Mouse (Mus musculus): Measurements from ENCODE around the gene Atxn2. TPM values are rescaled to one million over a fixed set of nuclear protein-coding genes. Genes with fewer than 3 reads are reported as not detected.

The Atxn2 gene
- polyA plus RNA-seq, 1 experiment from 2014 or later: 89.1 TPM

- Histone ChIP-seq H3K4me2 (no peak overlapping the region), H3K9ac (no peak overlapping the region), H3K27me3 (no peaks in the 10 kb centered on the region), H3K4me3 (no peak overlapping the region), H3K4me1 (replicated peaks) (no peaks in the 10 kb centered on the region), H3K27ac (replicated peaks) (no peak overlapping the region), H3K36me3 (peaks cover 46% of the 10 kb centered on the region), H3K9me3 (no peaks in the 10 kb centered on the region)
- no peak for ATAC-seq (ENCODE audit: low read depth)
- WGBS: 93% methylated on average over 3 of the region's 3 CpGs
These were observed 60.5 kb downstream of the Atxn2 start for GRCm38 (mm10) chr5:121771611-121772010.

GRCm38 (mm10) chr5:121778485-121779119, 67.5 kb downstream of the Atxn2 start:
- H3K27me3 ChIP-seq: no peaks in the 10 kb centered on the region
- H3K9ac ChIP-seq: no peak overlapping the region
- no peaks in the 10 kb centered on the region for H3K9me3 ChIP-seq
- no peak for ATAC-seq (ENCODE audit: low read depth)
- peaks cover 7% of the 10 kb centered on the region for H3K4me1 ChIP-seq (replicated peaks)
- 0 out of 2 replicates have a peak overlapping the region, but pooled peaks have one; percentile 52 for H3K27ac ChIP-seq (replicated peaks)
- H3K4me2 ChIP-seq: no peak overlapping the region
- 54% methylated on average over 7 of the region's 7 CpGs for WGBS
- no peak overlapping the region for H3K4me3 ChIP-seq
- peaks cover 69% of the 10 kb centered on the region for H3K36me3 ChIP-seq

GRCm38 (mm10) chr5:121780180-121780579, 69.0 kb downstream of the Atxn2 start:
- no peak for ATAC-seq (ENCODE audit: low read depth)
- Histone ChIP-seq H3K9me3 (no peaks in the 10 kb centered on the region), H3K4me2 (no peak overlapping the region), H3K36me3 (peaks cover 65% of the 10 kb centered on the region), H3K27ac (replicated peaks) (no peak overlapping the region), H3K27me3 (no peaks in the 10 kb centered on the region), H3K4me3 (no peak overlapping the region), H3K9ac (no peak overlapping the region), H3K4me1 (replicated peaks) (peaks cover 14% of the 10 kb centered on the region)
- 86% methylated on average over 5 of the region's 5 CpGs for WGBS

- H3K27ac ChIP-seq (replicated peaks): no peak overlapping the region
- 59% methylated on average over 4 of the region's 4 CpGs for WGBS
- no peaks in the 10 kb centered on the region for H3K9me3 ChIP-seq
- H3K4me2 ChIP-seq: no peak overlapping the region
- no peak overlapping the region for H3K4me3 ChIP-seq
- ATAC-seq (ENCODE audit: low read depth): no peak
- H3K36me3 ChIP-seq: peaks cover 70% of the 10 kb centered on the region
- peaks cover 14% of the 10 kb centered on the region for H3K4me1 ChIP-seq (replicated peaks)
- no peak overlapping the region for H3K9ac ChIP-seq
- H3K27me3 ChIP-seq: no peaks in the 10 kb centered on the region
These were observed 71.3 kb downstream of the Atxn2 start for GRCm38 (mm10) chr5:121782467-121782866.

GRCm38 (mm10) chr5:121783862-121784500, 72.8 kb downstream of the Atxn2 start:
- Histone ChIP-seq H3K36me3 (peaks cover 70% of the 10 kb centered on the region), H3K27ac (replicated peaks) (peak overlapping the region; percentile 52), H3K4me2 (no peak overlapping the region), H3K27me3 (no peaks in the 10 kb centered on the region), H3K4me3 (no peak overlapping the region), H3K4me1 (replicated peaks) (peaks cover 10% of the 10 kb centered on the region), H3K9ac (no peak overlapping the region), H3K9me3 (no peaks in the 10 kb centered on the region)
- WGBS: 72% methylated on average over 10 of the region's 10 CpGs
- no peak; the same call in 1 of the 2 replicates for ATAC-seq (ENCODE audit: low read depth)

- ATAC-seq (ENCODE audit: low read depth): no peak
- H3K27ac ChIP-seq (replicated peaks): no peak overlapping the region
- no peaks in the 10 kb centered on the region for H3K27me3 ChIP-seq
- H3K4me1 ChIP-seq (replicated peaks): no peaks in the 10 kb centered on the region
- no peak overlapping the region for H3K4me3 ChIP-seq
- WGBS: 92% methylated on average over 5 of the region's 5 CpGs
- peaks cover 81% of the 10 kb centered on the region for H3K36me3 ChIP-seq
- no peak overlapping the region for H3K4me2 ChIP-seq
- H3K9ac ChIP-seq: no peak overlapping the region
- H3K9me3 ChIP-seq: no peaks in the 10 kb centered on the region
These were observed 79.9 kb downstream of the Atxn2 start for GRCm38 (mm10) chr5:121791026-121791425.

GRCm38 (mm10) chr5:121795800-121796199, 84.7 kb downstream of the Atxn2 start:
- Histone ChIP-seq H3K9ac (no peak overlapping the region), H3K36me3 (peaks cover 84% of the 10 kb centered on the region), H3K27ac (replicated peaks) (no peak overlapping the region), H3K4me2 (no peak overlapping the region), H3K27me3 (no peaks in the 10 kb centered on the region), H3K9me3 (no peaks in the 10 kb centered on the region), H3K4me3 (no peak overlapping the region), H3K4me1 (replicated peaks) (no peaks in the 10 kb centered on the region)
- WGBS: 89% methylated on average over 3 of the region's 3 CpGs
- no peak for ATAC-seq (ENCODE audit: low read depth)

- WGBS: 98% methylated on average over 2 of the region's 2 CpGs
- no peak for ATAC-seq (ENCODE audit: low read depth)
- Histone ChIP-seq H3K9me3 (no peaks in the 10 kb centered on the region), H3K4me2 (no peak overlapping the region), H3K9ac (no peak overlapping the region), H3K36me3 (peaks cover 87% of the 10 kb centered on the region), H3K4me1 (replicated peaks) (no peaks in the 10 kb centered on the region), H3K27ac (replicated peaks) (no peak overlapping the region), H3K4me3 (no peak overlapping the region), H3K27me3 (no peaks in the 10 kb centered on the region)
These were observed 87.3 kb downstream of the Atxn2 start for GRCm38 (mm10) chr5:121798447-121798846.

GRCm38 (mm10) chr5:121807186-121807585, 96.0 kb downstream of the Atxn2 start:
- Histone ChIP-seq H3K27me3 (no peaks in the 10 kb centered on the region), H3K36me3 (peaks cover 58% of the 10 kb centered on the region)
- 71% methylated on average over 3 of the region's 3 CpGs for WGBS

GRCm38 (mm10) chr5:121808202-121808601, 97.1 kb downstream of the Atxn2 start:
- no peaks in the 10 kb centered on the region for H3K9me3 ChIP-seq
- ATAC-seq (ENCODE audit: low read depth): no peak
- H3K4me2 ChIP-seq: no peak overlapping the region
- peaks cover 10% of the 10 kb centered on the region; the same call in 1 of the 2 replicates for H3K4me1 ChIP-seq (replicated peaks)
- no peaks in the 10 kb centered on the region for H3K27me3 ChIP-seq
- H3K36me3 ChIP-seq: peaks cover 59% of the 10 kb centered on the region
- WGBS: 84% methylated on average over 2 of the region's 2 CpGs
- no peak overlapping the region for H3K9ac ChIP-seq
- no peak overlapping the region for H3K27ac ChIP-seq (replicated peaks)
- H3K4me3 ChIP-seq: no peak overlapping the region

More at GRCm38 (mm10) chr5:121807186-121807585, 96.0 kb downstream of the Atxn2 start:
- H3K4me2 ChIP-seq: no peak overlapping the region
- H3K9me3 ChIP-seq: no peaks in the 10 kb centered on the region
- H3K27ac ChIP-seq (replicated peaks): peak overlapping the region; percentile 61
- peaks cover 10% of the 10 kb centered on the region; the same call in 1 of the 2 replicates for H3K4me1 ChIP-seq (replicated peaks)
- H3K9ac ChIP-seq: no peak overlapping the region
- no peak; the same call in 1 of the 2 replicates for ATAC-seq (ENCODE audit: low read depth)
- no peak overlapping the region for H3K4me3 ChIP-seq

- Histone ChIP-seq H3K36me3 (peaks cover 63% of the 10 kb centered on the region), H3K9ac (no peak overlapping the region), H3K27me3 (no peaks in the 10 kb centered on the region), H3K4me2 (no peak overlapping the region), H3K4me1 (replicated peaks) (peaks cover 10% of the 10 kb centered on the region; the same call in 1 of the 2 replicates), H3K4me3 (no peak overlapping the region), H3K9me3 (no peaks in the 10 kb centered on the region), H3K27ac (replicated peaks) (no peak overlapping the region)
- WGBS: 76% methylated on average over 5 of the region's 5 CpGs
- no peak for ATAC-seq (ENCODE audit: low read depth)
These were observed 98.6 kb downstream of the Atxn2 start for GRCm38 (mm10) chr5:121809667-121810224.

GRCm38 (mm10) chr5:121810331-121811151, 99.4 kb downstream of the Atxn2 start:
- peaks cover 65% of the 10 kb centered on the region for H3K36me3 ChIP-seq
- no peak overlapping the region for H3K4me3 ChIP-seq
- H3K4me2 ChIP-seq: no peak overlapping the region
- ATAC-seq (ENCODE audit: low read depth): no peak
- H3K9me3 ChIP-seq: no peaks in the 10 kb centered on the region
- H3K27me3 ChIP-seq: no peaks in the 10 kb centered on the region
- no peak overlapping the region for H3K9ac ChIP-seq
- 91% methylated on average over 17 of the region's 17 CpGs for WGBS
- peaks cover 10% of the 10 kb centered on the region; the same call in 1 of the 2 replicates for H3K4me1 ChIP-seq (replicated peaks)
- H3K27ac ChIP-seq (replicated peaks): no peak overlapping the region

All from neural tube, embryonic 13.5 days (tissue).